Mouse (Mus musculus): ENCODE results near the gene Slc5a11. TPM values are rescaled to one million over a fixed set of nuclear protein-coding genes. Genes with fewer than 3 reads are reported as not detected.

Slc5a11 gene
- polyA plus RNA-seq, 2 experiments, result 0.08 to 0.26 TPM

DNA sequence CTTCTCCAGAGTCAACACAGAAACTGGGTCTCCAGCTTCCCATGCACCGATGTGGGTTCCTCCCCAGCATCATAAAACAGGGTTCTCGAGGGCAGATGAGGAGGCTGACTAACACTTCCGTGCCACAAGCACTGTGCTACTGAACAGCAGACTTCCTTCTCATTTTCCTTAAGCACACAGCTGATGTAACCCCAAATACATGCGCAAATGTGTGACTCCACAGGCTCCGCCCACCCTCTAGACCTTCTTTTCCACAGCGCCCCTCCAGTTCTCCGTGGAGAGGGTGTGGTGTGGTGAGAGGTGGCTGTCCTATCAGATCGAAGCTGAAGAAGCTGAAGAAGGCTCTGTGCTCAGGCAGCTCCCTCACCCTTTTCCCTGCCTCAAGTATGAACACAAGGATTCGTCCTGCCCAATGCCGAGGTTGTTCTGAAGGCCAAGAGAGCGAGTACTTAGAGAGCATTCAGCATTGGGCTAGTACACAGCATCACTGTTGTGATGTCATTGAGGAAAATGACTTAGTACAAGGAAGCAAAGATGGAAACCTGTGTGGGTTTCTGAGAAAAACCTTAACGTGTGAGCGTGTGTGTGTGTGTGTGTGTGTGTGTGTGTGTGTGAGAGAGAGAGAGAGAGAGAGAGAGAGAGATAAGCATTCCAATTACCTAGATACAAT, 108.0 kb downstream of the Slc5a11 start:
- peaks cover 61% of the 10 kb centered on the region for H3K36me3 ChIP-seq (ENCODE audit: control insufficient read depth, insufficient read depth, low read length)
- no peak overlapping the region for H3K4me3 ChIP-seq (replicated peaks; ENCODE audit: low read length)
- no peak for ATAC-seq (ENCODE audit: low FRiP score, low read depth)
- H3K9ac ChIP-seq (ENCODE audit: low read depth, low read length, severe bottlenecking), result no peak overlapping the region
- H3K4me1 ChIP-seq (ENCODE audit: control insufficient read depth, insufficient read depth, low read length), result no peaks in the 10 kb centered on the region
- H3K4me2 ChIP-seq (replicated peaks; ENCODE audit: low read depth, low read length, severe bottlenecking), result no peak overlapping the region
- no peaks in the 10 kb centered on the region for H3K27me3 ChIP-seq (ENCODE audit: control insufficient read depth, insufficient read depth, low read length)
- WGBS, result 86% methylated on average over 13 of the region's 13 CpGs
- no peaks in the 10 kb centered on the region for H3K9me3 ChIP-seq (ENCODE audit: control insufficient read depth, low read length)
- H3K27ac ChIP-seq (replicated peaks; ENCODE audit: low read depth, low read length), result no peak overlapping the region
- TF ChIP-seq POLR2A (IDR thresholded peaks at IDR 0.05; ENCODE audit: borderline replicate concordance, extremely low read depth, insufficient read depth, insufficient read length), result no peak
- DNase-seq (ENCODE audit: low spot score), result no peak

Other genes with a start within 250 kb of the Slc5a11 start
- gene Rbbp6, start 249.1 kb upstream of the Slc5a11 start, polyA plus RNA-seq (2012; rRNA removed), result 44.6 and 66.1 TPM in 2 replicates
- gene Rbbp6, start 249.1 kb upstream of the Slc5a11 start, polyA plus RNA-seq (2014; fragmentation: Nextera tagmentation; extraction: Ambion mirVana), result 34.4 and 40.1 TPM in 2 replicates
- 62.3 and 78.4 TPM in 2 replicates for gene Tnrc6a, start 90.9 kb upstream of the Slc5a11 start, polyA plus RNA-seq (2012; rRNA removed)
- gene Tnrc6a, start 90.9 kb upstream of the Slc5a11 start, polyA plus RNA-seq (2014; fragmentation: Nextera tagmentation; extraction: Ambion mirVana), result 44.3 and 50.1 TPM in 2 replicates
- 35.2 and 36.0 TPM in 2 replicates for gene Lcmt1, start 155.0 kb downstream of the Slc5a11 start, polyA plus RNA-seq (2012; rRNA removed)
- 44.2 and 50.0 TPM in 2 replicates for gene Lcmt1, start 155.0 kb downstream of the Slc5a11 start, polyA plus RNA-seq (2014; fragmentation: Nextera tagmentation; extraction: Ambion mirVana)
- 39.5 and 42.9 TPM in 2 replicates for gene Arhgap17, start 155.1 kb downstream of the Slc5a11 start, polyA plus RNA-seq (2012; rRNA removed)
- 23.5 and 26.1 TPM in 2 replicates for gene Arhgap17, start 155.1 kb downstream of the Slc5a11 start, polyA plus RNA-seq (2014; fragmentation: Nextera tagmentation; extraction: Ambion mirVana)
- gene Aqp8, start 247.5 kb downstream of the Slc5a11 start, polyA plus RNA-seq (2012; rRNA removed), result 0.13 and 0.15 TPM in 2 replicates
- not detected in 2 replicates for gene Aqp8, start 247.5 kb downstream of the Slc5a11 start, polyA plus RNA-seq (2014; fragmentation: Nextera tagmentation; extraction: Ambion mirVana)